Mouse (Mus musculus): ENCODE measurements around the gene Uhmk1.
"Not testable (repeated sequence)": the region's sequence is repeated elsewhere in the genome, so short reads cannot be mapped to it uniquely, and the experiment has no call there.

Gene Uhmk1

DNA sequence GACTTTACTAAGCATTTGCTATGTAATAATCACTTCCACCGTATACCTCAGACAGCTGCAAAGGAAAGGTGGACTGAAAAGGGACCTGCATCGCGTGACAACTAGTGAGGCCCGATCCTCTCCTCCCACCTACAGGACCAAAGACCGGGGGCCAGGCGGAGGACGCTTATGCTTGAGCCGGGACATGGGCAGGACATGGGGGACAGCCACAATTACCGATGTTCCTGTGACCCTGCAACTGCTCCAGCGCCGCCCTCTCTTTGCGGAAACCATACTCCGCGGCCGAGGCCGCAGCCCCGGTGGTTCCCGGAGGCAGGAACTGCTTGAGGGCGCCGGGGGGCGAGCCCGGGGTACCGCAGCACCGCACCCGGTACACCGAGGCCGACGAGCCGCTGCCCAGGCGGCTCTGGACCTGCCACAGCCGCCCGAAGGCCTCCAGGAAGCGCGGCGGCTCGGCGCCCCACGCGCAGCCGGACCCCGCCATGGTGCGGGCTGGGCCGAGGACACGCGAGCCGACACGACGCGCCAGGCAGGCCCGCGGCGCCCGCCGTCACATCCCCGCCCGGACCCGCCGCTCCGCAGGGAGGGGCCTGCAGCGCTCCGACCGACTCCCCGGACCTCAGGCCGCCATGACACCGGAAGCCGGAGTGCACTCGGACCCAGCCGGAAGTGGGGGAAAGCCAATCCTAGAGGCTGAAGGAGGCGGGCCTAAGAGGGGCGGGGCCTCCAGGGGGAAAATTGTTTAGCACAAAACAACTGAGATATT is at the start of gene Uhmk1:
Uhmk1 (minus strand) TSS at position 641 of the 766 bp plus-strand sequence.
- DNase-seq, result peak; percentile 93

DNA sequence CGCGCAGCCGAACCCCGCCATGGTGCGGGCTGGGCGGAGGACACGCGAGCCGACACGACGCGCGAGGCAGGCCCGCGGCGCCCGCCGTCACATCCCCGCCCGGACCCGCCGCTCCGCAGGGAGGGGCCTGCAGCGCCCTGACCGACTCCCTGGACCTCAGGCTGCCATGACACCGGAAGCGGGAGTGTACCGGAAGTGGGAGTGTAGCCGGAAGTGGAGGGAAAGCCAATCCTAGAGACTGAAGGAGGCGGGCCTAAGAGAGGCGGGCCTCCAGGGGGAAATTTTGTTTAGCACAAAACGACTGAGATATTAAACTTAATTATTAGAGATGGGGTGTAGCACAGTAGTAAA is 40.3 kb upstream of the Uhmk1 start:
- DNase-seq, result peak; percentile 72

DNA sequence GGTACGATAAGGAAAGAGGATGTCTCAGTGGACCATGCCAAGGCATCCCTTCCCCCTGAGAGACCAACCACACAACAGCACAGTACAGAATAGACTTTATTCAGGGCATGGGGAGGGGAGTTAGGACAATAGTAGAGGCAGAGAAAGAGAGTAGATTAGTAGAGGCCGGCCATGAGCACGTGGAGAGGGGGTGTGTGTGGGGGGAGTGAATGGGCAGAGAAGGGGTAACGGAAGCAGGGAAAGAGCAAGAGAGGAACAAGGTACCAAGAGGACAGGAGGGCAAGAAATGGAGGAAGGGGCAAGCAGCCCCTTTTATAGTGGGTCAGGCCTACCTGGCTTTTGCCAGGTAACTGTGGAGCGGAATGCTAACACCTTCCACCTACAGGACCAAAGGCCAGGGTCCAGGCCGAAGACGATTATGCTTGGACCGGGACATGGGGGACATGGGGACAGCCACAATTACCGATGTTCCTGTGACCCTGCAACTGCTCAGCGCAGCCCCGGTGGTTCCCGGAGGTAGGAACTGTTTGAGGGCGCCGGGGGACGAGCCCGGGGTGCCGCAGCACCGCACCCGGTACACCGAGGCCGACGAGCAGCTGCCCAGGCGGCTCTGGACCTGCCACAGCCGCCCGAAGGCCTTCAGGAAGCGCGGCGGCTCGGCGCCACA is 39.8 kb upstream of the Uhmk1 start:
- no peak for DNase-seq

GRCm38 (mm10) chr1:170245016-170245415 is 29.8 kb upstream of the Uhmk1 start:
- no peak for DNase-seq

- not testable (repeated sequence) for DNase-seq
Measured at GRCm38 (mm10) chr1:170232688-170233087, 17.5 kb upstream of the Uhmk1 start, which contains the start of gene Sh2d1b2. Gene Sh2d1b2, plus strand, starts transcription at chr1:170232749.

DNA sequence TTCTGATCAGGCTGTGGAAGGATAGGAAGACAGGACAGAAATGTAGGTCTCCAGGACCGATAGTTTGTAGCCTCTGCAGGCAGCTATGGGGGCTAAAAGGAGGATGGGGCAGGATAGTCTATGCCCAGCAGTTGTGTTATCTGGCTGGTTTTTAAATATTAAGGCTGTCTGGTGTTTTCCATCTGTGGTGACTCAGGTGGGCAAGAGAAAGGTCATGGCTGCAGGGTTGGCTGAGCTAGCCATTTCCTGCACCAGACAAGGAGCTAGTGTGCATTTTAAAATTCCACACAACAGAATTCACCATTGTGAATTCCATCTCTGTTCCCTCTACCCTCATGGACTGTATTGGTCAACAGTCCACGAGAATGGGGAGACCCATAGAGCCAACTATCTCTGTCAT is 8.1 kb upstream of the Uhmk1 start:
- DNase-seq, result no peak

- DNase-seq, result no peak
Measured at GRCm38 (mm10) chr1:170220351-170220750, 5.2 kb upstream of the Uhmk1 start.

- no peak for DNase-seq
Measured at GRCm38 (mm10) chr1:170218091-170218884, 3.1 kb upstream of the Uhmk1 start.

- no peak for DNase-seq
Measured at GRCm38 (mm10) chr1:170215590-170215989, 393 bp upstream of the Uhmk1 start.

GRCm38 (mm10) chr1:170214383-170214756 is 827 bp downstream of the Uhmk1 start:
- no peak for DNase-seq

DNA sequence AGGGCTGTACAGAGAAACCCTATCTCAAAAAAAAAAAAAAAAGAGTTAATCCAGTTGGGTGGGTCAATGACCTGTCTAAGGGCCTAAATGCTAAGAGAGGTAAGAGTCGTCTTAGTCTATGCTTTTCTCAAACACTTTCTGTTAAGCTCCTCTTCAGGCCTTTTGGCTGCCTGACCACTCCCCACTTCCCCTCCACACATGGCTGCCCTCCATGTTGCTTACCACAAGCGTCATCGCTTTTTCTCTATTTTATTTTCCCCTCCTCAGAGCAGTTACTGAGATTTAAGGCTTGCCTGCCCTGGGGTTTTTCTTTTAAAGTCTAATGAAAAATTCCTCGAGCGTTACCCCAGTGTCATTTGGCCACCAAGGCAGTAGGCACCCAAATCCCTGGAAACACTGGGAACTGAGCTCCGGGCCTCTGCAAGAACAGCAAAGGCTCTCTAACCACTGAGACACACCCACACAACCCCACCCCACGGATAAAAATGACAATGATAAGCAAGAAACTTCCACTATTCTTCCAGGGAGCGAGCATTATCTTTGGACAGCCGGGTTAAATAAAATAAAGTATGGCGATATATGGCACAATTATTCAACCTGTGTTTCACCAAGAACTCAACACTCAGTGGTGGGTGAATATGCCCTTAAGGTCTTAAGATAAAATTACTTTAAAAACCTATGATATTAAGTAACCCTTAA is 1.9 kb downstream of the Uhmk1 start:
- DNase-seq, result peak; percentile 26

GRCm38 (mm10) chr1:170206395-170206794 is 8.8 kb downstream of the Uhmk1 start:
- no peak for DNase-seq

DNA sequence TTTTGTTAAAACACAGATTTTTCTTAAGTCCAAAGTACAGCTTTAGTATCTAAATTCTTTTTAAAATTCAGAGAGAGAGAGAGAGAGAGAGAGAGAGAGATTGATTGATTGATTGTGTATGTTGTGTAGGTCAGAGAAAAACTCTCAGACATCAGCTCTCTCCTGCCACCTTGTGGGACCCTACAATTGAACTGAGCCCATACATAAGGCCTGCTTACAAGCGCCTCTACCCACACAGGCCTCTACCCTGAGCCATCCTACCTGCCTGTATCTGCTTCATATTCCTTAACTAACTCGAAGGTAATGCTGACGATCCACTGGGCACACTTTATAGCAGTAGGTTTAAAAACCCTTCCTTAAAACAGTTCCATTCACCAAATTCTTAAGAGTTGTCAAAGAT is 14.8 kb downstream of the Uhmk1 start:
- DNase-seq, result peak; percentile 12

DNA sequence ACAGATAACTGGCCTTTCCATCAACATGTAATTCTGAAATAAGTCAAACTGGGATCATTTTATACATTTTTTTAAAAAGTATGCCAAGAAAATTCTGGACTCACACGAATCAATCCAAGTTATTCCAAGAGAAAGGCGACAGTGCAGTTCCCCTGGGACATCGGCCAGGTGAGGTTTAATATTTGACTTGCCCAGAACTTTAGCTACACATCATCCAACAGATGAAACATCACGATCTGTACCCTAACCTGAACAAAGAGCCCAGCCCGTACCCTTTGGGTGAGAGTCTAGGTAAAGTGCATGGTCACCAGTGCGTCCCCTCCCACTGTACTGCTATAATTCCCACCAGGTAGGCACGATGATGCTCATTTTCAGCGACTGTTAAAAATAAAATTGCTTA is 19.0 kb downstream of the Uhmk1 start:
- DNase-seq, result no peak

DNA sequence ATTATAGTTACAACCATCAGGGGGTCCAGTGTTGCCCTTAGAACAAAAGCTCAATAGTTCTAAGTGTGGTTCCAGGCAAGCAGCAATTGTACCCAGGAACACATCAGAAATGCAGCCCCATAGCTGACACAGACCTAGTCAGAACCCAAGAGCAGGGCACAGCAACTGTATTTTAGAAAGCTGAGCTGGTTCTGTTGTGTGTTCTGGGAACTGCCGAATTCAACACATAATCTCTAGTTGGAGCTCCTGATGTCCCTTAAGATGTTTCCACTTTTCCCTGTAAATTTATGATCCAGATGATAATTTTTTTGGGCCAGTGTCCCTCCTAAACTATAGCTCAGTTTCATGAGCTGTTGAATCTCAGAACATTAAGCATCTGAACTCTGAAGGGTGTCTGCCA is 23.3 kb downstream of the Uhmk1 start:
- DNase-seq, result no peak

DNA sequence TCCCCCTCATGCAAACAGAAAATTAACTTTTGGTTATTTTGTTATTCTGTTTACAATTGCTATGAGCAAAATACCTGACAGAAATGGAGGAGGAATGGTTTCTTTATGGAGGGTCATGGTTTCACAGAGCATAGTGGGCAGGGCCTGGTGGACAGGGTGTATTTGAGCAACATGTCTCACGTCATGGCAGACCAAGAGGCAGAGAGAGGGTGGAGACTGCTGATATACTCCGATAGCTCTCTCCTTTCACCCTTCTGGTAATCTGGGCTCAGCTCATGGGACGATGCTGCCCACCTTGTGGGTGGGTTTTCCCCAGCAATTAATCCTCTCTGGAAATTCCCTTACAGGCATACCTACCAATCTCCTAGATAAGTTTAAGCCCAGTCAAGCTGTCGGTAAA is 25.0 kb downstream of the Uhmk1 start:
- DNase-seq, result no peak

GRCm38 (mm10) chr1:170188601-170189000 is 26.6 kb downstream of the Uhmk1 start:
- DNase-seq, result no peak

DNA sequence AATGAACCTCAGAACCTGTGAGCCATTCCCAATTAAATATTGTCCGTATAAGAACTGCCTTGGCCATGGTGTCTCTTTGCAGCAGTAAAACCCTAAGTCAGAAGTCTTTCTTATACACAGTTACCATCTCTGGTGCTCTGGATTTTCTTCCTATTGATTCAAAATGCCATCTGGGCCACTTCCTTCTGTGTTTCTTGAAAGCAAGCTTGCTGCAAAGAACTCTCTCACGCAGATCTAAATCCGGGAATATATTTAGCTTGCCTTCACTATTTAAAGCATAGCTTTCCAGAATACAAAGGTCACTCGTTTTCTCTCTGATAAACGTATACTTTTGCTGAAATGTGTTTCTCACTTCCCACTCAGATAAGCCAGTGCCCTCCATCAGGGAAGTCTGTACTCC is 28.7 kb downstream of the Uhmk1 start:
- no peak for DNase-seq

DNA sequence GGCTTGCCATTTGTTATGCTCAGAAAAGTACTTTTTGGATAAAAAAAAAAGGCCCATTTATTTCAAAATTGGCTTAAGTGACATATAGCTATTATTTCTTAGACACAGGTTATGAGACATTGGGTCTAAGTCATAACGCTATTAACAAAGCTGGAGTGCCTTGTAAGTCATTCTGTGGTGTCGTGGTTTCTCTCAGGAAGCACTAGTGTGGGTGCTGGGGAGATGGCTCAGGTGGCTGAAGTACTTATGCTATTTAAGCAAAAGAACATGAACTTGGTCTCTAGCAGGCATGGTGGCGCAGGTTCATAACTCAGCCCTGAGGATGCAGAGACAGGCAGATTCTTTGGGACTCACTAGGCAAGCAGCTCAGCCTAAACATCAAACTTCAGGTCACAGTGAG is 30.1 kb downstream of the Uhmk1 start:
- no peak for DNase-seq

GRCm38 (mm10) chr1:170182706-170183105 is 32.5 kb downstream of the Uhmk1 start:
- DNase-seq, result no peak

- DNase-seq, result no peak
Measured at GRCm38 (mm10) chr1:170176661-170177239, 38.4 kb downstream of the Uhmk1 start.

- peak; percentile 44 for DNase-seq
Measured at GRCm38 (mm10) chr1:170175848-170176247, 39.3 kb downstream of the Uhmk1 start.

All from liver (tissue).